Mouse (Mus musculus) right cerebral cortex, postnatal 4 days (tissue): ENCODE data around the gene Dnlz.
"Not testable (repeated sequence)": the region's sequence is repeated elsewhere in the genome, so short reads cannot be mapped to it uniquely, and the experiment has no call there.

Experiments
- DNase-seq: peaks from one replicate; pipeline ENCODE4 v3.0.0-alpha.2; 2022

Gene Dnlz

GRCm38 (mm10) chr2:26351358-26352290, at the start of gene Dnlz:
Dnlz (minus strand) TSS chr2:26352110.
- DNase-seq = peak; percentile 94

DNA sequence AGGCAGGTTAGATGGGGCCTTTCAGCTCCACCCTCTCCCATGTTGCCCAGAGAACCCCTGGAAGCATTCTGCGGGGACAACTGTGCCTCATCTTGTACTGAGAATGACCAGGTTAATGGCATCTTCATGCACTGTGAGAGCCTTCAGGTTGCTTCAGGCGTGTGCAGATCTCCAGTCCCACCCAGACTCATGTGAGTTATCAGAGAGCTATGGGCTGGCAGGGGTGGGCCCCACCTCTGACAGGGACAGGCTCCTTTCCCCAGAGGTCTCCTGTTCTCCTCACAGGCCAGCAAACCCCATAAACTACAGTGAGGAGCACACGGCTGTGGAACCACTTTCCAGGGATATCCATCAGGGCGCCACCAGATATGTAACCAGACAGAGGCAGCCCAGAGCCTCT, 49.1 kb upstream of the Dnlz start:
- no peak for DNase-seq

DNA sequence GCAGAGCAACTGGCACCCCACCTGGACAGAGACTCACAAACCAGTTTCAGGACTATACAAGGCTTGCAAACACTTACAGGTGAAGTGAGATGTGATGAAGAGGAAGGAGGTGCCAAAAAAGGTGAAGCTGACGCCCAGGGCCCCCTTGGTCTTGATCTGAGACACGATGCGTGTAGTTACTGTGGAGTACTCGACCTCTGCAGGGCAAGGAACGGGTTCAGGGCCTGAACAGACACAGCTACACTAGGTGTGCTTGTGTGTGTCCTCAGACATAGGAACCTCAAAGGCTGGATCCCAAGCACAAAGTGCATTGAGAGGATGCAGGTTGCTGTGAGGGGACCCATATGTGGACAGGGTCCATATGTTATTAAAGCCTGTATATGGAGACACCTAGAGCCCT, 48.4 kb upstream of the Dnlz start:
- no peak for DNase-seq

GRCm38 (mm10) chr2:26399647-26400046, 47.7 kb upstream of the Dnlz start:
- no peak for DNase-seq

DNA sequence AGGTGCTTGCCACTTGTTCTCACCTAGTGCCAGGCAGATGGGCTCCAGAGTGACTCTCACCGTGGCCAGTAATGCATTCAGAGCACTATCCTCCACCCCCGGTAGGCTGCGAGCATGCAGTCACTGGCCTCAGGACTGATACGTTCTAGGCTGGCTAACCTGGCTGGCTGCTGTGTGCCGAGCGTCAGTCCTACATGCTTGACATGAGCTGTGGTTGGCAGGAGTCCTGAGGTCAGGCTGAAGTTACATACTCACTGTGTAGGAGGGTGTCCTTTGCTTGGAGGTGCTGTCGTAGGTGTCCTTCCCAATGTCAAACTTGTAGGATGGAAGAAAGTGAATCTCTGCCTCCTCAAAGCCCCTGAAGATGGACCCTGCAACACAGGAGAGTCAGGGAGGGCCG, 47.1 kb upstream of the Dnlz start:
- no peak for DNase-seq

GRCm38 (mm10) chr2:26391617-26392016, 39.7 kb upstream of the Dnlz start:
- DNase-seq = no peak

- DNase-seq = no peak
Measured at GRCm38 (mm10) chr2:26390954-26391353, 39.0 kb upstream of the Dnlz start.

DNA sequence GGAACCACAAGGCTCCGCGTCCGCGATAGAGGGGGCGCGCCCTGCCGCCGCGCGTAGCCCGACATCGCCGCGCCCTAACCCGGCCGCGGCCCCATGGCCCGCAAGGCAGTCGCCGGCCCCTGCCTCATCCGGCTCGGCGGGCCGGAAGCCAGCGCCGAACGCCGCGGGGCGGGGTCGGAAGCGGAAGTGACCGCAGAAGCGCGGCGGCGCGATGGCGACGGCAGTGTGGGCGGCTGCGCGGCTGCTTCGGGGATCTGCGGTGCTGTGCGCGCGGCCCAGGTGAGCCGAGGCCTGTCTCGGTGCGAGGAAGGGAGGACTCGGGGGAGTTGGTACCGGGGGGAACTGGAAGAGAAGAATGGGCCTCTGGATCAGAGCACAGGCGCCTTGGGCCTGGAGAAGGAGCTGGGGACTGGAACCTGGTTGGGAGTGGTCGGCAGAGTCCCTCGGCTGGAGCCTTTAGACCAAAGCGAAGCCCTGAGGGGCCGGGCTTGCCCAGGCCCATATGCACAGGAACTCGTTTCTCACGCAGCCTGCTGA, 37.3 kb upstream of the Dnlz start, which contains the start of the genes Entr1 and Pmpca:
TSS of gene Entr1 (minus strand) at position 163 of the 537 bp plus-strand sequence.
TSS of gene Pmpca (plus strand) at position 186 of the 537 bp plus-strand sequence.
- DNase-seq = peak; percentile 87

DNA sequence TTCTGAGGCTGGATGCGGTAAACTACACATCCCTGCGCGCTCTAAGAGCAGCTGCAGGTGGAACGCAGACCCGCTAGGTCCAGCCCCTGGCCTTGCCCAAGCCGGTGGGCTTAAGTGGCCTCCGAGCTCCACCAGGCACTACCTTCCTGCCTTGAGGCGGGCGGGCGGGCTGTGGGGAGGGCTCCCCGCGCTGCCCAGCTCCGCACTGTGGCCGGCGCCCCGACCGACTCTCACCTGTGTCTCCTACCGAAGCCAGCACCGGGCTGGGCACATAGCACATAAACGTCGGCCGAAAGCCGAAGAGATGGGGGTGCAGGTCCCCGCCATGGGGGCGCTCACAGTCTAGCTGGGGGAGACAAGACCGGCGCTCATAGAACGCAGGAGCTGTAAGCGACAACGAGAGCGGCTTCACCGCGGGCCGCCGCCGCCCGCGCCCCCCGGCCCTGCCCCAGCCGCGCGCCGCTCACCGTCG, 36.8 kb upstream of the Dnlz start:
- DNase-seq = no peak

DNA sequence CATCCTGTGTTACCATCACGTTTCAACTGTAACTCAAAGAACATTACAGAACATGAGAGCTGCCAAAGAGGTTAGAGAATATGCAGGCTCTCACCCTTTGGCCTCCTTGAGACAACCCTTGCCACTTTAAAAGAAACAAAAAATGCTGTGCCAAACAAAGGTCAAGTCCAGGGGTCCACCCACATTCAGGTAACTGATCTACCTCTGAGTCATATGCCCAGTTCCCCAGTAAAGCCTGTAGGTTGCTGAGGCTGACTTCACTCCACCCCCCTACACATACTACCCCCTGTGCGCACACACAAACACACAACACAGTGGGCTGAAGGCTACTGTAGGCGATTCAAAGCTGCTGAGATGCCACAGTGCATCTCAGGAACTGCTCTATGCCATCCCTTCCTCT, 35.8 kb upstream of the Dnlz start:
- DNase-seq = no peak

DNA sequence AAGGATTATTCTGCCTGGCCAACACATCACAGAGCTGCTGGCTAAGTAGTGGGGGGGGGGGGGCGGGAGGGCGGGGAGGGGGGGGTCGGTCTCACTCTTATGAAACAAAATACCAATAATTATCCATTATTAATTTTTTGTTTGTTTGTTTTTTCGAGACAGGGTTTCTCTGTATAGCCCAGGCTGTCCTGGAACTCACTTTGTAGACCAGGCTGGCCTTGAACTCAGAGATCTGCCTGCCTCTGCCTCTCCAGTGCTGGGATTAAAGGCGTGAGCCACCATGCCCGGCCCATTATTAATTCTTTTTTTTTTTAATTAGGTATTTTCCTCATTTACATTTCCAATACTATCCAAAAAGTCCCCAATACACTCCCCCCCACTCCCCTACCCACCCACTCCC, 29.0 kb upstream of the Dnlz start:
- DNase-seq = not testable (repeated sequence)

DNA sequence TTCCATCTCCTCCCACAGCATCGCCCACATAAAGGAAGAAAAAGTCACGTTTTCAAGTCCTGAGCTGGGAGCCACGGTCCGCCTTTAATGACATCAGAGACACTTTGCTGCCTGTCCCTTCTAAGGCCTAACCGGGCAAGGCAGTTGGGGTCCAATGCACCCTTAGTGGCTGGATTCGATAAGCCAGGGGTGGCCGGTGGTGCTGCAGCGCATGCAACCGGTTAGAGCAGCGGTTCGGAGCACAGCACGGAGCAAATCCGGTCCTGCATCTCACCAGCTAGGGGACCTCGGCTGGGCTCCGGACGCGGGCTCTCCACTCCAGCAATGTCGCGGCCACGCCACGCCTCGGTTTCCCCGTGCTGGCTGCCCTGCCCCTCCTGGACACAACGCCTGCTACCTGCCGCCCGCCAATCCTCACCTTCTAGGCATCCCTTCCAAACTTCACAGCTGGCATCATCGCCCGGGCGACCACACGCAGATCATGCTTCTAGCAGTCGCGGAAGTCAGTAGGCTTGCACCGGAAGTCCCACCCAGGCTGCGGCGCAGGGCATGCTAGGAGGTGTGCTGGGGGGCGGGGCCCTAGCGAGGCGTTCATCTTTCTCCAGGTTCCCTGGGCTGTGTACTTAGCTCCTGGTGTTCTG, 28.3 kb upstream of the Dnlz start, which contains the start of gene Snapc4:
TSS of gene Snapc4 (minus strand) at position 523 of the 641 bp plus-strand sequence.
- peak; percentile 83 for DNase-seq

GRCm38 (mm10) chr2:26372396-26372795, 20.5 kb upstream of the Dnlz start:
- no peak for DNase-seq

DNA sequence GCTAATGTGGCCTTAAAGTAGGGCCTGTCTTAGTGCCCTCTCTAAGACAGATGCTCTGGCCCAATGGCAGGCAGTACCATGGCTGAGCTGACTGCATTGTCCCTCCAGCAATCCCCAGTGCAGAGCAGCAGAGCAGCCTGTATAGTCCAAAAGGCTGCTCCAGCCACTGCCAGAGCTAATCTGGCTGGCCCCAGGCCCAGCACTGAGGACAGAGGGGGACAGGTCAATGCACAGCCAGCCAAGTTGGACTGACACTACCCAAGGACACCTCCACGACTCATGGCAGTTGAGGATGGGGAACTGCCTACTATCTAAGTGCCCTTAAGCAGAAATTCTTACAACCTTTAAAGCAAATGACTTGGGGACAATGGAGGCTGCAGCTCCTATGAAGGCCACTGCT, 16.7 kb upstream of the Dnlz start:
- no peak for DNase-seq

DNA sequence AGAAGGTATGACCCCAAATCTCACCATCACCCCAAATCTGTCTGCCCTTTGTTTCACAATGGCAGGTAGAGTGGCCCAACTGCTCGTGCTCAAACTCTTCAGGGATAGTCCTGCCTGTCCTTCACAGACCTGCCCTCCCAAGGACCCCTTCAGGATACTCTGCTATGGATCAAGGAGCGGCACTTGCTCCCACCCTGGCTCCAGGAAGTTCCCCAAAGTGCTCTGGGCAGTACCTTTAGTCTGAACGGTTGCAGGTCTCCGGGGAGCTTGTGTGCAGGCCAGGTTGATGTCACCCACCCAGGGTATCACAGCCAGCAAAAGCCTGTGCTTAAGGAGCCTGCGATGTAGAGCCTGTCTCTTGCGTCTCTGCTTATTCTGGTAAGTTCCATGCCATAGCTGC, 16.0 kb upstream of the Dnlz start:
- DNase-seq = no peak

DNA sequence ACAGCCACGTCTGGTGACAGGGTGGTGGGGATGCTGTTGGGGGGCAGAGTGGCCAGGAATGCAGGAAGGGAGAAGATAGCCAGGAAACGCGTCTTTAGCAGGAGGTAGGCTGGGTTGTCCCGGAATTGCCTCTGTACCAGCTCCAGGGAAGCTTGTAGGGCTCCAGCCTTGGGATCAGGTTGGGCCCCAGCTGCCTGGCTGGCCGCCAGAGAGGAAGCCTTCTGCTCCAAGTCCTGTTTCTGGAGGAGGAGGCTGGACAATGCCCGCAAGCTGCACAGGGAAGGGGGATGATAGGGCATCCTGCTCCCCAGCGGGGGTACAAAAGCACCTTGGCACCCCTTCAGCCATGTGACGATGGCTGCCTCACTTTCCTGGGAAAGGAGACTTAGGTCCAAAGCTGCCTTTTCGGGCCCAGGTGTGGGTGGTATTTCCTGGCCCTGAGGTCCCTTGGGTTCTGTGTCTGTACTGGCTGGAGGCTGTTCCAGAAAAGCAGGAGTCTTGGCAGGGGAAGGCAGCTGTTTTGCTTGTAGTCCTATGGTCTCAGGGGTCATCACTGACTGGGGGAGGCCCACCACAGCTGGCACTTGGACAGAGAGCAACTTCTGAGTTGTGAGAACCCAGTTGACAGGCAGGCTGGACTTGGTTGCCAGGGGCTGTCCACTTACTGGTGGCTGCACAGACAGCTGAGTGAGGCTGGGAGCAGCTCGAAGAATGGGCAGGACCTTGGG, 13.0 kb upstream of the Dnlz start:
- DNase-seq = peak; percentile 60

DNA sequence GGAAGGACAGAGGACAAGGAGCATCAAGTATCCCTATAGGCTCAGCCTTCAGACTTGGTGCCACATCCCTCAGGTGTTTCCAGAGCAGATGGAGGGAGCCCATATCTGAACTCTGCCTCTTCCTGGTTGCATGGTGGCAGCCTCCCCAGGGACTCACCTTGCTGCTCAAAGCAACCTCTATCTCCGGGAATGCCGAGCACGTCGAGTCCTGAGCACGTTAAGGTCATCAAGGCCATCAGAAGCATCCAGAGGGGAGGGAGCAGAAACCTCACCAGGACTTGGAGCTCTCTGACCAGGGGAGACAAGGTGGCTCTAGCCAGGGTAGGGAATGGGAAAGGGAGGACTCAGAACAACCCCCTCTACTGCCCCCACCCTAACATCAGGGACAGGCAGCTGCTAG, 11.6 kb upstream of the Dnlz start:
- DNase-seq = no peak

- DNase-seq = no peak
Measured at GRCm38 (mm10) chr2:26362991-26363390, 11.1 kb upstream of the Dnlz start.

DNA sequence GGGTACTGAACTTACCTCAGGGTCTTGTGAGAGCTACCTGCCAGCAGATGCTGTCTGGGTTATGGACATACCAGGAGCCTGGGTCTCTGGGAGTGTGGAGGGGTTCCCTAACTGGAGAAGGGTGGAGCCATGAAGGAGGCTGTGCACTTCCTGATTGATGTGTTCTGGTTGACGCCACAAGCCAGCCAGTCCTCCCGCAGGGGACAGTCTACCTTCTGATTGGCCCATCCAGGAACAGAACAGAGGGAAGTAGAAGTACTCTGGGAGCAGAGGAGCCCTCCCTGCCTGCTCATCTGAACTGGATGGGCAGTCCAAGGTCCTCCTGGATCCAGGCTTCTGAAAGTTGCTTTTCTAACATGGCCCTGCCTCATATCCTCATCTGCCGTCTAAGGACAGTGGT, 8.9 kb upstream of the Dnlz start, which contains the start of gene Card9:
TSS of gene Card9 (minus strand) at position 147 of the 400 bp plus-strand sequence.
- no peak for DNase-seq

GRCm38 (mm10) chr2:26359983-26360382, 8.1 kb upstream of the Dnlz start:
- DNase-seq = no peak

DNA sequence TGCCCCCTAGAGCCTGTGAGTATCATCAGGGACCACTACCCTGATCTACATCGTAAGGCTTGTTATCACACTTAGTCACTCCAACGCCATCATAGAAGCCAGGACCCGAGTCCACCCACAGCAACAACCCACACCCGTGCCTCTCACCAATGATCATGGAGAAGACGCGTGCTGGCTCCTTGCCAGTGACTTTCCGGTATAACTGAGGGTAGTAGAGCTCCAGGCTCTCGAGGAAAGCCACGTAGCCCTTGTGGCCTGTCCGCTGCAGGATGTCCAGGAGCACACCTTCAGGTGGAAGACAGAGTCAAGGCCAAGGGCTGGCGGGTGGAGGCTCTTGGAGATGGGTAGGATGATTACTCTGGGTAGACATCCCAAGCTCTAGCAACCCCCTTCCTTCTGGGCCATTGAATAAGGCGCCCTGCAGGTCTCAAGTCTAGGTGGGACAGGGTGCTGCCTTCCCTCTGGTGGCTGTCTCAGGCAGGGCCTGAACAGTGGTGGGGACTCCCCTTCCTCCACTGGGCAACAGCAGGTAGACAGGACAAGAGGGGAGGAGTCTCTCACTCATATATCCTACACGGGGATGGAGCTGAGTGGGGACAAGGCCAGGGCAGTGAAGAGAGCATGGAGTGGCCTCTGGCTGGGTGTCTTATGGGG, 6.9 kb upstream of the Dnlz start:
- DNase-seq = no peak

DNA sequence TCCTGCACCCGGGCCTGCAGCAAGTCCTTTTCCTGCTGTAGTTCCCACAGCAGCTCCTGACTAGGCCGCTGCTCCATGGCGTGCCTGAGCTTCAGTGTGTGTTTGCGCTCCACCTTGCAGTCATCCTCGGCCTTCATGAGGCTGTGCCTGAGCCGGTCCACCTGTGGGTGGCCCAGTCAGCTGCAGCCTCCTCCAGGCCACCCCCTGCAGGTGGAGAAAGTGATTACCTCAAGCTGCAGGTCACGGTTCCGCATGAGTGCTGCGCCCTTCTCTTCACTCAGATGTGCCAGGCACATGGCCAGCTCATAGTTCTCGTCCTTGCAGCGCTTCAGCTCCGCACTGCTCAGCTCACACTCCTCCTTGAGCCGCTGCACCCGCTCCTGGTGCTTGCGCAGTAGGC, 5.6 kb upstream of the Dnlz start:
- DNase-seq = no peak
